7 mouse cellular contexts compared by ENCODE assay signal in genomic region chr7:19508150-19508923, GRCm38 (mm10). TPM values are rescaled to one million over a fixed set of nuclear protein-coding genes. Genes with fewer than 3 reads are reported as not detected.
DNase-seq lines count a peak whose midpoint lies in the region; ATAC-seq lines count a peak whose summit lies in the region.

Gene Bloc1s3 (minus strand): TSS chr7:19508367.
Gene Trappc6a (plus strand): TSS chr7:19508395.

- DNase-seq in adrenal gland, postnatal 25 days = peak; percentile 90
- peak; percentile 100 for DNase-seq in heart, adult 11 months
- DNase-seq in kidney, adult 18-20 months = peak; percentile 95
- peak; percentile 93 for DNase-seq in limb, embryonic 11.5 days (ENCODE audit: low spot score)
- peak; percentile 96 for DNase-seq in midbrain, embryonic 14.5 days
- peak; percentile 82 to 89 for DNase-seq in spleen, adult 18-20 months

- H3K27me3 ChIP-seq in embryonic facial prominence, embryonic 12.5 days = no peaks in the 10 kb centered on the region
- H3K27me3 ChIP-seq in limb, embryonic 11.5 days (ENCODE audit: control insufficient read depth, insufficient read depth, low read length) = no peaks in the 10 kb centered on the region
- no peaks in the 10 kb centered on the region for H3K27me3 ChIP-seq in midbrain, embryonic 14.5 days (ENCODE audit: control insufficient read depth, insufficient read depth, low read length)

- peak within 1 kb of the TSS; percentile 57; the same call in 1 of the 2 replicates for H3K27ac ChIP-seq in embryonic facial prominence, embryonic 12.5 days
- H3K27ac ChIP-seq in limb, embryonic 11.5 days (replicated peaks; ENCODE audit: low read depth, low read length) = peak within 1 kb of the TSS; percentile 47
- peak within 1 kb of the TSS; percentile 85 for H3K27ac ChIP-seq in midbrain, embryonic 14.5 days (replicated peaks; ENCODE audit: low read depth, low read length)

- under 1% methylated on average over 56 of the region's 56 CpGs for WGBS in embryonic facial prominence, embryonic 12.5 days
- WGBS in limb, embryonic 11.5 days = under 1% methylated on average over 56 of the region's 56 CpGs
- 0% methylated on average over 56 of the region's 56 CpGs for WGBS in midbrain, embryonic 14.5 days

- H3K9ac ChIP-seq in embryonic facial prominence, embryonic 12.5 days = peak within 1 kb of the TSS; percentile 79
- H3K9ac ChIP-seq in limb, embryonic 11.5 days (ENCODE audit: low read length) = peak within 1 kb of the TSS; percentile 90
- peak within 1 kb of the TSS; percentile 81 for H3K9ac ChIP-seq in midbrain, embryonic 14.5 days (replicated peaks; ENCODE audit: low read length)

- ATAC-seq in embryonic facial prominence, embryonic 12.5 days (ENCODE audit: insufficient number of reproducible peaks, insufficient read depth, low FRiP score, low TSS enrichment) = peak; percentile 81
- ATAC-seq in limb, embryonic 11.5 days (ENCODE audit: insufficient number of reproducible peaks, low FRiP score, low TSS enrichment, low read depth) = peak; percentile 92
- peak; percentile 94 for ATAC-seq in midbrain, embryonic 14.5 days (ENCODE audit: low FRiP score, low TSS enrichment)

- peaks cover 14% of the 10 kb centered on the region for H3K4me1 ChIP-seq in embryonic facial prominence, embryonic 12.5 days
- H3K4me1 ChIP-seq in limb, embryonic 11.5 days (ENCODE audit: control insufficient read depth, insufficient read depth, low read length) = peaks cover 3% of the 10 kb centered on the region
- H3K4me1 ChIP-seq in midbrain, embryonic 14.5 days (ENCODE audit: control insufficient read depth, insufficient read depth, low read length) = peaks cover 18% of the 10 kb centered on the region

- H3K36me3 ChIP-seq in embryonic facial prominence, embryonic 12.5 days = no peaks in the 10 kb centered on the region
- H3K36me3 ChIP-seq in limb, embryonic 11.5 days (ENCODE audit: control insufficient read depth, insufficient read depth, low read length) = no peaks in the 10 kb centered on the region; the same call in 1 of the 2 replicates
- H3K36me3 ChIP-seq in midbrain, embryonic 14.5 days (ENCODE audit: control insufficient read depth, insufficient read depth, low read length) = no peaks in the 10 kb centered on the region

- peak within 1 kb of the TSS; percentile 82 for H3K4me3 ChIP-seq in embryonic facial prominence, embryonic 12.5 days
- peak within 1 kb of the TSS; percentile 81 for H3K4me3 ChIP-seq in limb, embryonic 11.5 days (ENCODE audit: low read depth, low read length)
- peak within 1 kb of the TSS; percentile 77 for H3K4me3 ChIP-seq in midbrain, embryonic 14.5 days (replicated peaks; ENCODE audit: low read depth, low read length)

- H3K9me3 ChIP-seq in embryonic facial prominence, embryonic 12.5 days = no peaks in the 10 kb centered on the region
- H3K9me3 ChIP-seq in limb, embryonic 11.5 days (ENCODE audit: control insufficient read depth, low read length) = no peaks in the 10 kb centered on the region
- no peaks in the 10 kb centered on the region for H3K9me3 ChIP-seq in midbrain, embryonic 14.5 days (ENCODE audit: control insufficient read depth, low read length)

- peak within 1 kb of the TSS; percentile 79 for H3K4me2 ChIP-seq in embryonic facial prominence, embryonic 12.5 days (replicated peaks)
- H3K4me2 ChIP-seq in limb, embryonic 11.5 days (ENCODE audit: low read depth, severe bottlenecking) = peak within 1 kb of the TSS; percentile 96
- H3K4me2 ChIP-seq in midbrain, embryonic 14.5 days (ENCODE audit: low read length) = peak within 1 kb of the TSS; percentile 67

RNA-seq across cellular contexts. Expression of gene Bloc1s3, which starts in this region (rescaled TPM):
- total RNA-seq in adrenal gland, postnatal 25 days (2021) = 13.0 and 15.9 TPM in 2 replicates
- polyA plus RNA-seq in embryonic facial prominence, embryonic 12.5 days (2016; fragmentation: Nextera tagmentation; extraction: Ambion mirVana) = 4.1 and 4.6 TPM in 2 replicates
- 2.3 and 2.7 TPM in 2 replicates for polyA plus RNA-seq in limb, embryonic 11.5 days (2014; fragmentation: Nextera tagmentation; extraction: Ambion mirVana)
- 2.5 and 6.1 TPM in 2 replicates for polyA plus RNA-seq in midbrain, embryonic 14.5 days (2014; fragmentation: Nextera tagmentation; extraction: Ambion mirVana)

RNA-seq across cellular contexts. Expression of gene Trappc6a, which starts in this region (rescaled TPM):
- total RNA-seq in adrenal gland, postnatal 25 days (2021) = 76.5 and 92.1 TPM in 2 replicates
- 61.7 and 63.5 TPM in 2 replicates for polyA plus RNA-seq in embryonic facial prominence, embryonic 12.5 days (2016; fragmentation: Nextera tagmentation; extraction: Ambion mirVana)
- polyA plus RNA-seq in limb, embryonic 11.5 days (2014; fragmentation: Nextera tagmentation; extraction: Ambion mirVana) = 73.3 and 82.3 TPM in 2 replicates
- polyA plus RNA-seq in midbrain, embryonic 14.5 days (2014; fragmentation: Nextera tagmentation; extraction: Ambion mirVana) = 30.1 and 36.6 TPM in 2 replicates

Comparison
In these comparisons a context has a peak if more than half of its experiments do, and no peak if none do; other contexts are left out.
1. Peak in every context shown above with its lines: DNase-seq, ATAC-seq, H3K4me3 ChIP-seq and H3K27ac ChIP-seq.